Mouse (Mus musculus) kidney, embryonic 16.5 days (tissue): ENCODE results near the gene T. TPM values are rescaled to one million over a fixed set of nuclear protein-coding genes. Genes with fewer than 3 reads are reported as not detected.
"Not testable (repeated sequence)": the region's sequence is repeated elsewhere in the genome, so short reads cannot be mapped to it uniquely, and the experiment has no call there.

Experiments
- ATAC-seq: fragments of 200-750 bp; cut with Nextera tagmentation; 2 replicates; pipeline ENCODE4 v1.8.0; 2017; ENCODE audit warnings: moderate TSS enrichment; ENCODE audit not compliant: low FRiP score, low TSS enrichment
- H3K27ac ChIP-seq: fragments of 300-500 bp; sonication (generic); 2 replicates; pipeline ENCODE4 v1.5.1; 2014; ENCODE audit warnings: low read length
- H3K27me3 ChIP-seq: fragments of 300-500 bp; sonication (generic); 2 replicates; pipeline ENCODE4 v1.6.1; 2014; ENCODE audit warnings: low read length, control low read depth, mixed read lengths; ENCODE audit not compliant: insufficient read depth
- H3K36me3 ChIP-seq: fragments of 300-500 bp; sonication (generic); 2 replicates; pipeline ENCODE4 v1.6.1; 2014; ENCODE audit warnings: low read length, control low read depth, mixed read lengths; ENCODE audit not compliant: insufficient read depth
- H3K4me1 ChIP-seq: fragments of 300-500 bp; sonication (generic); 2 replicates; pipeline ENCODE4 v1.6.1; 2014; ENCODE audit warnings: low read length, control low read depth, mixed read lengths; ENCODE audit not compliant: insufficient read depth
- H3K4me2 ChIP-seq: fragments of 300-500 bp; sonication (generic); replicated peaks from 2 replicates; pipeline ENCODE4 v1.6.1; 2014; ENCODE audit warnings: low read depth, low read length
- H3K4me3 ChIP-seq: fragments of 300-500 bp; sonication (generic); 2 replicates; pipeline ENCODE4 v1.5.1; 2014; ENCODE audit warnings: mild to moderate bottlenecking, low read length
- H3K9ac ChIP-seq: fragments of 300-500 bp; sonication (generic); replicated peaks from 2 replicates; pipeline ENCODE4 v1.6.1; 2014; ENCODE audit warnings: low read length
- H3K9me3 ChIP-seq: fragments of 300-500 bp; sonication (generic); 2 replicates; pipeline ENCODE4 v1.6.1; 2016; ENCODE audit warnings: low read length, control low read depth
- WGBS: fragments of 180-500 bp; shearing (Covaris S2); extraction: QIAGEN DNeasy Blood & Tissue Kit; methylation state at CpG from one replicate; pipeline ENCODE4 v1.1.7; 2014; 5-methylcytosine and 5-hydroxymethylcytosine counted together
- polyA plus RNA-seq: library from polyadenylated mRNA; unstranded; fragments of >200 nt; fragmentation: Nextera tagmentation; extraction: Ambion mirVana; gene quantifications from 2 replicates; pipeline ENCODE4 v1.2.1, GENCODE M21; 2015

Gene T
- 0.10 and 0.24 TPM in 2 replicates for polyA plus RNA-seq

- Histone ChIP-seq H3K27ac (no peak within 1 kb of the TSS), H3K27me3 (peaks cover 100% of the 10 kb centered on the region), H3K36me3 (no peaks in the 10 kb centered on the region), H3K9me3 (no peaks in the 10 kb centered on the region), H3K4me2 (peak within 1 kb of the TSS; percentile 53), H3K4me3 (peak within 1 kb of the TSS; percentile 39), H3K4me1 (peaks cover 20% of the 10 kb centered on the region), H3K9ac (no peak within 1 kb of the TSS)
- 0 out of 2 replicates have a peak, but pooled peaks have one; percentile 12 for ATAC-seq
- WGBS, result under 1% methylated on average over 61 of the region's 65 CpGs
Measured at GRCm38 (mm10) chr17:8433978-8434960, at the start of gene T. T (plus strand) TSS chr17:8434423.

- no peaks in the 10 kb centered on the region for H3K36me3 ChIP-seq
- 94% methylated on average over 2 of the region's 2 CpGs for WGBS
- peaks cover 13% of the 10 kb centered on the region for H3K4me1 ChIP-seq
- H3K27me3 ChIP-seq, result peaks cover 30% of the 10 kb centered on the region
- H3K4me3 ChIP-seq, result no peak overlapping the region
- no peaks in the 10 kb centered on the region for H3K9me3 ChIP-seq
- no peak for ATAC-seq
- no peak overlapping the region for H3K4me2 ChIP-seq
- H3K27ac ChIP-seq, result no peak overlapping the region
- H3K9ac ChIP-seq, result no peak overlapping the region
Measured at GRCm38 (mm10) chr17:8385441-8385840, 48.8 kb upstream of the T start.

DNA sequence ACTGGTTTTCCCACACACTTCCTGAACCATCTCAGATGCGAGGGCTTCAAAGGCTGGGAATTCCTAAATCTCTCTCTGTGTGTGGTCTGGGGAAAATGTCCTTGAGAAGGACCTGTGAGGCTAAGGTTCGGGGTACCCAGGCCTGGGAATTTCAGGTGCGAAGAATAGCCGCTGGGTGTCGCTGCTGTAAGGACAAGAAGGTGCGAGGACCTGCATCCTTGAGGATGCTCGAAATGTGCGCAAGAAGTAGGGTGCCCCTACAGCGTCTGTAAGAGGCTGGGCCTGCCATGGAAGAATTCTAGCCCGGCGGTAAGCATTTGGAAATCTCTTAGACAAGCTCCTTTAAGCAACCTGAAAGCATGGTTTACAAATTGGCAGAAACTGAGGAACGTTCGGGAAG lies 45.8 kb upstream of the T start:
- under 1% methylated on average over 13 of the region's 13 CpGs for WGBS
- Histone ChIP-seq H3K27me3 (peaks cover 38% of the 10 kb centered on the region), H3K4me3 (peak overlapping the region; percentile 29; the same call in 1 of the 2 replicates), H3K9me3 (no peaks in the 10 kb centered on the region), H3K36me3 (no peaks in the 10 kb centered on the region), H3K9ac (no peak overlapping the region), H3K4me1 (peaks cover 13% of the 10 kb centered on the region), H3K27ac (no peak overlapping the region), H3K4me2 (peak overlapping the region; percentile 48)
- no peak for ATAC-seq

- Histone ChIP-seq H3K9ac (peak overlapping the region; percentile 35), H3K27ac (no peak overlapping the region), H3K9me3 (no peaks in the 10 kb centered on the region), H3K4me2 (peak overlapping the region; percentile 48), H3K36me3 (no peaks in the 10 kb centered on the region), H3K27me3 (peaks cover 38% of the 10 kb centered on the region), H3K4me3 (peak overlapping the region; percentile 29), H3K4me1 (peaks cover 13% of the 10 kb centered on the region)
- ATAC-seq, result no peak
- 1% methylated on average over 28 of the region's 28 CpGs for WGBS
Measured at GRCm38 (mm10) chr17:8388990-8389789, 45.0 kb upstream of the T start.

GRCm38 (mm10) chr17:8389790-8390095 lies 44.5 kb upstream of the T start:
- no peak for ATAC-seq
- Histone ChIP-seq H3K9ac (no peak overlapping the region), H3K27me3 (peaks cover 38% of the 10 kb centered on the region), H3K4me2 (peak overlapping the region; percentile 48), H3K9me3 (no peaks in the 10 kb centered on the region), H3K27ac (no peak overlapping the region), H3K4me3 (peak overlapping the region; percentile 29), H3K36me3 (no peaks in the 10 kb centered on the region), H3K4me1 (peaks cover 13% of the 10 kb centered on the region)
- WGBS, result 3% methylated on average over 10 of the region's 10 CpGs

- H3K36me3 ChIP-seq, result no peaks in the 10 kb centered on the region
- peaks cover 38% of the 10 kb centered on the region for H3K27me3 ChIP-seq
- ATAC-seq, result no peak
- H3K9ac ChIP-seq, result no peak overlapping the region
- no peak overlapping the region for H3K4me3 ChIP-seq
- H3K4me2 ChIP-seq, result no peak overlapping the region
- H3K27ac ChIP-seq, result no peak overlapping the region
- peaks cover 13% of the 10 kb centered on the region for H3K4me1 ChIP-seq
- H3K9me3 ChIP-seq, result no peaks in the 10 kb centered on the region
- 67% methylated on average over 4 of the region's 4 CpGs for WGBS
Measured at GRCm38 (mm10) chr17:8390487-8390886, 43.7 kb upstream of the T start.

DNA sequence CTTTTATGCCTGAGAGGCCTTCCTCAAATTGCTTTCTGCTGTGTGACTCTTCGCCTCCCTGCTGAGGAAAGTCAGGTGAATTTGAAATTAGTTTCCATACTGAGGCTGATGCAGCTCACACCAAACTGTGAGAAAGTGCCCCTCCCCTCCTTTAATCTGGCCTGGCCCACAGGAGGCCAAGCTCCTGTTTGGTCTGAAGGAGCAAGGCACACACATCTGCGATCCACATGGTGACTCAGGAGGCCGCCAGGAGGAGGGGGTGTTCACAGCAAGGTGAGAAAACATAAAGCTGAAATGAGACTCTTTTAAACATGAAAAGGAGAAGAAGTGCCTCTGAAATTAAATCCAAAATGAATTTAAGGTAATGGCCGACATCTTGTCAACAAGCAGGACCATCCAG lies 37.9 kb upstream of the T start:
- Histone ChIP-seq H3K27me3 (no peaks in the 10 kb centered on the region), H3K4me1 (no peaks in the 10 kb centered on the region), H3K9ac (no peak overlapping the region), H3K4me2 (no peak overlapping the region), H3K4me3 (no peak overlapping the region), H3K27ac (no peak overlapping the region), H3K9me3 (no peaks in the 10 kb centered on the region), H3K36me3 (no peaks in the 10 kb centered on the region)
- 49% methylated on average over 4 of the region's 4 CpGs for WGBS
- ATAC-seq, result no peak

DNA sequence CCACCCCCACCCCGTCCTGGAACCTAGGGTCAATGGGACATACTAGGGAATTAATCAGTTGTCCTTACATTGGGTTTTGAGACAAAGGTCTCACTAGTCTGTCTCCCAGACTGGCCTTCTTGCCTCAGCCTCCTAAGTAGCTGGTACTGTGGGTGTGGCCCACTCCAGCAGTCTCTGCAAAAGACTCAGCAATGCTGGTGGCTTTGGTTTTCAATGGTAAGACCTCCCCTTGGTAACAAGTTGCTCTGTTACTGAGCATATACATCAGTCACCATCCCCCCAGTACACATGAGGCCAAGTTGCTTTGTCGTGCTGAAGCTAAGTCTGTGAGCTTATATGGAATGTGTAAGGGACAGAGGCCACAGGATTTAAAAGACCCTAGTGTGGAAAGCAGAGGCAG lies 36.3 kb upstream of the T start:
- no peaks in the 10 kb centered on the region for H3K36me3 ChIP-seq
- no peak for ATAC-seq
- H3K4me3 ChIP-seq, result no peak overlapping the region
- H3K4me2 ChIP-seq, result no peak overlapping the region
- H3K27me3 ChIP-seq, result no peaks in the 10 kb centered on the region
- no peaks in the 10 kb centered on the region for H3K4me1 ChIP-seq
- H3K9ac ChIP-seq, result no peak overlapping the region
- WGBS, result 70% methylated on average over 2 of the region's 2 CpGs
- no peaks in the 10 kb centered on the region for H3K9me3 ChIP-seq
- no peak overlapping the region for H3K27ac ChIP-seq

GRCm38 (mm10) chr17:8403932-8404331 lies 30.3 kb upstream of the T start:
- H3K4me3 ChIP-seq, ATAC-seq: not testable (repeated sequence)
- 56% methylated on average over 8 of the region's 8 CpGs for WGBS

More at GRCm38 (mm10) chr17:8403932-8404331, 30.3 kb upstream of the T start:
- not testable (repeated sequence) for H3K4me1 ChIP-seq, H3K9ac ChIP-seq, H3K9me3 ChIP-seq, H3K27me3 ChIP-seq, H3K4me2 ChIP-seq, H3K27ac ChIP-seq, H3K36me3 ChIP-seq
